Mouse (Mus musculus) layer of hippocampus, postnatal 10 days (tissue): ENCODE data around the gene Snx32. TPM values are rescaled to one million over a fixed set of nuclear protein-coding genes. Genes with fewer than 3 reads are reported as not detected.
A peak's percentile ranks its signal among the peaks of the same experiment; 100 is the strongest.

ENCODE experiments used
- DNase-seq, 2 experiments: peaks; one replicate each; pipeline ENCODE4 v3.0.0; 2021; ENCODE audit warnings: low spot score in 2 of 2
- total RNA-seq, 2 experiments: library from RNA; stranded (reverse); gene quantifications; 2 replicates each; pipeline ENCODE4 v1.2.3; 2021

Gene Snx32
- total RNA-seq, 2 experiments from 2014 or later, result 63.1 to 66.2 TPM

DNA sequence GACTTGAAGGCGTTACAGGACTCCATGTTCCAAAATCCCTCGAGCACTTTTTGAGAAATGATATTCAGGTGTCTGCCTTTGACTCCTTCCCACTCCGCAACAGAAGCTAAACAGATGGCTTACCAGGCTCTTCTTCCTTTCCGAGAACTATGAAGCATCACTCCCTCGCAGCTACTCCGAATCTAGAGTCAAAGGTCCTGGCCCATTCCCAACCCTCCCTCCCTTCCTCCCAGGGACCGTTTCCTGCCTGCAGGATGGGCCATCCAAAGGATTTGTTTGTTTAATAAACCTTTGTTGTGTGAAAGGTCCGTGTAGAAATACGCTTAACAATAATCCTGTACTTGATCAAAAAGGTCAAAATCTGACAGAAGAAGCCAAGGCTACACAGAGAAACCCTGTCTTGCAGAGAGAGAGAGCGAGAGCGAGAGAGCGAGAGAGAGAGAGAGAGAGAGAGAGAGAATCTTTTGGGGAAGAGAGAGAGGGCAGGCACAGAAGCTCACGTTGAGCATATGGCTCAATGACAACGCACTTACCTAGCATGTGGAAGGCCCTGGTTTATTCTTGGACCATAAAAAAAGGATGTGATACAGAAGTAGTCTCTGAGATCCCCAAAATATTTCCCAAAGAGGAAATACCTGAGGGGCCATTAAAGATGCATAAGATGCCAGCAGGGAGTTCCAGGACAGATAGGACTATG, 52.4 kb downstream of the Snx32 start, which contains the start of gene Ccdc85b:
TSS of gene Ccdc85b (minus strand) at position 149 of the 697 bp plus-strand sequence.
- no peak for DNase-seq

DNA sequence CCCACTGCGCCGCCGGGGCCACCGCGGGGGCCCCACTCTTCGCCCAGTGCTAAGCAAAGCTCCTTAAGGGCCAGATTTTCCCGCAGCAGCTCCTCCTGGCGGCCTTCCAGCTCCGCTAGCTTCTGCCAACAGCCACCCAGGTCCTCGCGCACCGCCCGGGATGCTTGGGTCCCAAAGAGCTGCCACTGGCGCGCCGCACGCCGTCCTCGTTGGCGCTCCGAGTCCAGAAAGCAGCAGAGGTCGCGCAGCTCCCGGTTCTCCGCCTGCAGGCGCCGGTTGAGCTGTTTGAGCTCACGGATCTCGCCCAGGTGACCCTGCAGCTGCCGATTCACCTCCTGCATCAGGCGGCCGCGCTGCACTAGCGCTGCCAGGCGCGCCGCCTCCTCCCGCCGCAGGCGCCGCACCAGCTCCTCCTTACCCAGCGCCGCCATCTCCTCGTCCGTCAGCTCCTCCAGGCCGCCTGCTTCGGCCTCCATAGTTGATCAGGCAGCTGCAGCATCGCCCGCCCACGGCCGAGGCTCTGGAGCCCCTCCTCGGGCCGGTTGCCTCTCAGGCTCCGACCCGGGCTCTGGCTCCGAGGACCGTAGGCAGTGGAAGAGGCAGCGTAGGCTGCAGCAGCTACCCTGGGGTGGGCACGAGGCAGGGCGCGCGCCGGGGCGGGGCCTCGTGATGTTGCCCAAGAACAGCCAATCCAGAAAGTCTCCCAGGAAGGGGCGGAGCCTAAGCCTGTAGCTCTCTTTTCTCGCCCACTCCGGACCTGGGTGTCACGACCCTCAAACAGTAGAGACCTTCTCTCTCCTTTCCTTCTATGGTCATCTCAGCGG, 53.2 kb downstream of the Snx32 start:
- peak; percentile 93 to 97 for DNase-seq

DNA sequence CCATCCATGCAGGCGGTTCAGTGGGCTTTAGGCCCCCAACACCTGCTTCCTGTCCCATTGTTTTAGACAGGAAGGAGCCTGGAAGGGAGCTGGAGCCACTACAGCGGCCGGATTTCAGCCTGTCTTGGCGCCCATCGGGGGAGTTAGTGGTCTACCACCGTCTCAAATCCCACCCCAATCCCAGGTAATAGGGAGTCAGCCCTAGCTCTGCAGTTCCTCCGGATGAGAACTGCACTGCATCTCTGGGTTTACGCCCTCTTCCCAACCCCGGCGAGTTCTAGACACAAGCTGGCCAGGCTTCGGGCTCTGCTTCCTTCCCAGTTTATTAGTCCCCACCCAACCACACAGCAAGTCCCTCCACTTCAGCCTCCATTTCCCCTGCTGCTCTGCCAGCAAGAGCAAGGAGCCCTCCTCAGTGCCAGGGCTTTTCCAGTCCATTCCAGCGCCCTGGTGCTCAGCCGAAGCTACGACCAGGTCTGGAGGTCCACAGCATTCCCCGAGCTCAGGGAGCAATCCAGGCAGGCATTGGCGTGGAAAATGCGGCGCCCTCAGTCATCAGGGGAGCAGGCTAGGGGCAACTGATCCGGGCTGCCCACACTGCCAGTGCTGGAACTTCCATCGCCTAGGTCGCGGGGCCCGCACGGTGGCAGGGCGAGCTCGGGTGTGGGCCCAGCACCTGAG, 54.0 kb downstream of the Snx32 start:
- DNase-seq, result no peak

DNA sequence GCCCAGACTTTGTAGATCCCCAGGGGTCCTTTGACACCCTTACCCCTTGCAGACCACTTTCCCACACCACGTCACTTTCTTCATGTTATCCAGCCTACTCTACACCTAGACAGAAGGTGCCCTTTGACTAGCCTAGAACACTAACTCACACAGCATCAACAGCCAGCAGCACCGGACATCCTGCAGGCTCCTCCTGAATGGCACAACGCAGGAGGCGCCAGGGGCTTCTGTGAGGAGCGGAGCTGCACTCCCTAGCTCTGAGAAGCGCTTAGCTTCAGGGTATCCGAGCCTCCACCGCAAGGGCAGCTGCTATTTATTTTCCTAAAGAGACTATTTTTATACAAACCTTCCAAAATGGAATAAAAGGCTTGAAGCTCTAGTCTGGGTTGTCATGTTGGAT, 54.8 kb downstream of the Snx32 start:
- no peak for DNase-seq

DNA sequence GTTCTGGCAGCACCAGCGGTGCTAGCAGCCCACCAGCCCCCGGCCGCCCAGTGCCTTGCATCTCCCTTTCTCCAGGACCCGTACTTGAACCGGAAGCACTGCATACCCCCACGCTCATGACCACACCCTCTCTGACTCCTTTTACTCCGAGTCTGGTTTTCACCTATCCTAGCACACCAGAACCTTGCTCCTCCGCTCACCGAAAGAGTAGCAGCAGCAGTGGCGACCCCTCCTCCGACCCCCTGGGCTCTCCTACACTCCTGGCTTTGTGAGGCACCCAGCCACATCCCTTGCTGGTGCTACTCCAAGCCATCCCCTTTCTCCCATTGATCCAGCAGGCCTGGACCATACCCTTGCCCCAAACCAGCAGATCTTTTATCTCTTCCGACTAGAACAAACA, 55.3 kb downstream of the Snx32 start:
- DNase-seq, result no peak

DNA sequence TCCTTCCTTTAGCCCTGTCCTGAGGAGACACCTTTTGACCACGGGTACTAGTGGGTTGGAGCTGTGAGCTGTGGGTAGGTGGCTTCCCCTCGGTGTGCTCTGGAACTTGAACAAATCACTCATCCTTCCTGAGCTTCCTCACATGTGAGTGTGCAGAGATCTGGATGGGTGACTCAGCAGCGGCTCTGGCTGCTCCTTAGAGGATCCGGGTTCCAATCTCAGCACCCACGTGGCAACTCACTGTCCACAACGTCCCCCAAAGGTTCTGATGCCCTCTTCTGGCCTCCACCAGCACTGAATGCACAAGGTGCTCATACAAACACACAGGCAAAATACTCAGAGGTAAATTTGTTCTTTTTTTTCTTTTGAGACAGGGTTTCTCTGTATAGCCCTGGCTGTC, 58.6 kb downstream of the Snx32 start:
- no peak for DNase-seq

DNA sequence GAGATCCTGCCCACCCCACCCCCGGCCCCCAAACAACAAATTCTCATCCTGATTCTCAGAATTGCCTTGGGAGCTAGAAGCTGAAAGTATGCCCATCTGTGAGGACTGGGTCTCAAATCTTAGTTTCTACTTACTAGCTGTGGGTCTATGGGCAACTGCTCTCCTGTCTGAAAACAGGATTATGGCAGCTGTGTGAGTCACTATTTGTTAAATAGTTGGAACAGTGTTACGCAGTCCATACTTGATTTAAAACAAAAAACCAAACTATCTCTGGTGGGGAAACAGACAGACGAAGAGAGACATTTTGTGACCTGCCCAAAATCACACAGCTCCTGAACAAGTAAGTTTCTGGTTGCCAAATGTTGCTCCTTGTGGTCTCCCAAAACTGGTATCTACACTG, 60.7 kb downstream of the Snx32 start:
- no peak for DNase-seq

DNA sequence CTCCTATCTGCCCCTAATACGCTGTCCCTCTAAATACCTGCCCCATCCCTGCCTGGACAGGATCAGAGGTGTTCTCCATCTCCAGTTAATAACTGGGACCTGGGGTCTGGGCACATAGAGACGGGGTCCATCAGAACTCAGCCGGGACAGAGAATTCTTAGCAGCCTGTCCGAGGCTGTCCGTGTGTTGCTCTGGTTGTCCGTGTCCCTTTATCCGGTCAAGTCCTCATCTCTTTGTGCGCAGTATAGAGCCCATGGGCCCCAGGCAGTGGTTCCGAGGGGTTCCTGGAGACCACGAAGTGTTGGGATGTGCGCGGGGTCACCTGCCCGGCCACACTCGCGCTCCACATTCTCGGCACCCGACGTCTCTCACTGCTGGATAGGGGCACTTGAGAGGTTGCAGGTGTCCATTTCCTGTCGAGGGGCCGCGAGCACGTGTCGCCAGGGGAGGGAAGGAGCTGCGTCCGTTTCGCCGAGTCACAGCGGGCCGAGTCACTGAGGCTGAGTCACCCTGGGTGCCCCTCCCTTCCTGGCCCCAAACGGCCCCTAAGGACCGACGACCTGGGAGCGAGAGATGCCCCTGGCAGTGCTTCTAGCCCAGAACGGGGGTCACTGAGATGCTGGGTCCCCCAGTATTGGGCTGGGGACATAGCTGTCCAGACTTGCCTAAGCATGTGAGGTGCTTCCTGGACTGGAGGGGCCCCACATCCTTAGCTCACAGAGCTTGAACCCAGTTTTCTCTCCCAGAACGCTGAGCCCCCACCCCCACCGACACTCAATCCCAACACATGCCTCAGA, 61.8 kb downstream of the Snx32 start:
- no peak for DNase-seq

DNA sequence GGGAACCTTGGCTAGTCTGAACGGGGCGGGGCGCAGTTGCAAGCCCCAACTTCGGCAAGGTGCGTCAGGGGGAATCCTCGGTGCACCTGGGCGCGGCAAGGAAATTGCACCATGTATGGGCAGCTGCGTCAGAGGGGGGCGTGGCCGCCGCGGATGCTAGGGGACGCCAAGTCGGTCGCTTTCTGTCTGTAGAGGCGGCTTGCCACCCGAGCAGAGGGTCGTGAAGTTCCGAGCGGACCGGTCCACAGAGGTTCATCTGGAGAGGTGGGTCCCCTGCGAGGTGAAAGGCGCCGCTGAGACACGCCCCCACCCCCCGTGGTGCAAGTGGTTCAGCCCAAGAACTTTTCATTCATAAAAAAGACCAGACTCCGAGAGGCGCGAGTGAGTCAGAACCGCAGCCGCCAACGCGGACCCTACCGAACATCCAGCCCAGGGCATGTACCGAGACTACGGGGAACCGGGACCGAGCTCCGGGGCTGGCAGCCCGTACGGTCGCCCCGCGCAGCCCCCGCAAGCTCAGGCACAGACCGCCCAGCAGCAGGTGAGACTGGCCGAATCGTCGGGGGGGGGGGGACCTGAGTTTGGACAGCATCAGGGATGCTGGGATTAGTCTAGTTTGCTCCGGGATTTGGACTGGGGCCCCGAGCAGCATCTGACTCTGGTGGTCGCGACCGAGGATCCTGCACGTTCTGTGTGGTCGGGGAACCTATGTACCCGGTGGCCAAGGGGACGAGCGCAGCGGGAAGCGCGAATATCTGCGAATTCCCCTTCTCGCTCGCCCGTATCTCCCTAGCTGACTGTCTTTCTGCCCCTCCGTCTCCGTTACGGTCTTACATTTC, 62.6 kb downstream of the Snx32 start, which contains the start of gene Fosl1:
TSS of gene Fosl1 (plus strand) at position 33 of the 839 bp plus-strand sequence.
- peak; percentile 60 to 67 for DNase-seq

DNA sequence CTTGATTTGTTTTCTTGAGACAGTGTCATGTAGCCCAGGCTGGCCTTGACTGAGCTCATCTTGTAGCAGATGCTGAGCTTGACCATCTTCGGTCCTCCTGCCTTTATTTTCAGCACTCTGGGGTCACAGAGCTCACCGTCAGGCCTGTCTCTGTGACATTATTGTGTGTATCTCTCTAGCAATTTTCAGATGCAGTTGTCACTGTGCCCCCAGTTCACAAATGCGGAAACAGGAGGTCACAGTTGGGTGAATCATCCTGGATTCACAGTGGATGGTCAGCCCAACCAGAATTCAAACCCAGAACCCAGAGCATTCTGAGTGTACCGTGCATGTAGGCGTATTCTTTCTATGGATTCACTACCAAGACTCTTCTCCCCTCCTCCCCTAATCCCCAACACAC, 64.6 kb downstream of the Snx32 start:
- no peak for DNase-seq

DNA sequence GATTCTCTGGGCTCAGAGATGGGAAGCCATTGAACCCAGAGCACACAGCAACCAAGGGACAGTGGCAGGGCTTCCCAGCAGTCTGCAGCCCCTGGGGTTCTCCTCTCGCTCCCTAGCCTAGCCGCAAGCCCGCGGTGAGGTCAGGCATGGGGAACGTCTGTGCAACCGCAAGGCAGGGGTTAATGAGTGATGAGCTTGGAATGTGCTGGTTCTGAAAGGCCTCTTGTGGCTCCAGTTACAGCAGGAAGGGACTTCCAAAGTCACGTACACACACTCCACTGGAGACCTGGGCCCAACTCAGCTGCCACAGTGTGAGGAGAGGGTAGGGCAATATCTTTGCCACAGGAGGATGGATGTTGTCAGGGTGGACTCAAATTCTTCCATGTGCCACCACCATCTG, 65.4 kb downstream of the Snx32 start:
- no peak for DNase-seq

DNA sequence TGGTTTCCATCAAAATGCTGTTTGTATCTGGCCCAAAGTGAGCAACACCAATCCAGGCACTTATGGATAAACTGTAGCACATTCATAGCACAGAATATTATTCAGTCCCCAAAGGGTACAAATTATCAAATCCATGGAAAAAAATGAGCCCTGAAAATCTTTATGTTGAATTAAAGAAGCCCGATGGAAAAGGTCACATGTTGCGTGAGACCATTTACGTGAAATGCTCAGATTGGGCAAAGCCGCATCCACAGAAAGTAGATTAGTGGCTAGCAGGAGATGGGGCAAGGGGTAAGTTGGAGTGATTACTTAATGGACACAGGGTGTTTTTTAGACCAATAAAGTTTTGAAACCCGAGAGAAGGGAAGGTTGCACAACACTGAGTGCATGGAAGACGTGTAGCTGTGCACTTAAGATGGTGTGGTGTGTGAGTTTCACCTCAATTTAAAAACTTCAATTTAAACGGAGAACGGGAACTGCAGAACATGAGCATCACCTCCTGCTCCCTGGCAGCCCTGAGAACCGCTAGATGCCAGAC, 65.9 kb downstream of the Snx32 start:
- DNase-seq, result no peak

Other genes with a start within 250 kb of the Snx32 start
- 10 to 100 TPM; 71.2 to 73.5 TPM for gene Pacs1, start 237.4 kb downstream of the Snx32 start, total RNA-seq
- gene Sf3b2, start 215.1 kb downstream of the Snx32 start, total RNA-seq, result 100 to 1,000 TPM; 197 to 198 TPM
- 100 to 1,000 TPM; 104 to 111 TPM for gene Gal3st3, start 212.2 kb downstream of the Snx32 start, total RNA-seq
- not detected for gene Catsper1, start 174.8 kb downstream of the Snx32 start, total RNA-seq
- 1 to 10 TPM; 5.4 to 7.4 TPM for gene Cst6, start 161.0 kb downstream of the Snx32 start, total RNA-seq
- 10 to 100 TPM; 25.9 to 28.3 TPM for gene Eif1ad, start 143.8 kb downstream of the Snx32 start, total RNA-seq
- 100 to 1,000 TPM; 110 to 114 TPM for gene Banf1, start 143.4 kb downstream of the Snx32 start, total RNA-seq
- 10 to 100 TPM; 84.3 to 95.6 TPM for gene Sart1, start 121.8 kb downstream of the Snx32 start, total RNA-seq
- gene Tsga10ip, start 108.0 kb downstream of the Snx32 start, total RNA-seq, result under 1 TPM in 1 of 2 experiments, not detected in 1; 0.85 TPM
- 100 to 1,000 TPM; 234 to 244 TPM for gene Drap1, start 85.6 kb downstream of the Snx32 start, total RNA-seq
- gene AI837181, start 85.4 kb downstream of the Snx32 start, total RNA-seq, result 10 to 100 TPM; 55.7 to 57.5 TPM
- gene Fosl1, start 63.0 kb downstream of the Snx32 start, total RNA-seq, result not detected
- 10 to 100 TPM; 26.4 to 32.9 TPM for gene Ccdc85b, start 52.6 kb downstream of the Snx32 start, total RNA-seq
- gene Fibp, start 49.9 kb downstream of the Snx32 start, total RNA-seq, result 100 to 1,000 TPM in 1 of 2 experiments, 10 to 100 TPM in 1; 83.7 to 108 TPM
- 1 to 10 TPM; 2.6 to 2.9 TPM for gene Ctsw, start 42.0 kb downstream of the Snx32 start, total RNA-seq
- gene Efemp2, start 36.6 kb downstream of the Snx32 start, total RNA-seq, result 10 to 100 TPM; 18.4 to 19.6 TPM
- 10 to 100 TPM; 34.2 to 40.9 TPM for gene Mus81, start 22.1 kb downstream of the Snx32 start, total RNA-seq
- 1,000 to 10,000 TPM; 1,802 to 1,826 TPM for gene Cfl1, start 20.1 kb downstream of the Snx32 start, total RNA-seq
- 1 to 10 TPM; 5.6 to 9.8 TPM for gene 1700020D05Rik, start 6.8 kb downstream of the Snx32 start, total RNA-seq
- gene Ovol1, start 50.1 kb upstream of the Snx32 start, total RNA-seq, result not detected
- gene Ap5b1, start 57.5 kb upstream of the Snx32 start, total RNA-seq, result 1 to 10 TPM; 8.6 to 8.8 TPM
- 10 to 100 TPM; 70.8 to 73.5 TPM for gene Rnaseh2c, start 91.3 kb upstream of the Snx32 start, total RNA-seq
- 10 to 100 TPM; 69.7 to 87.5 TPM for gene Kat5, start 99.7 kb upstream of the Snx32 start, total RNA-seq
- 10 to 100 TPM; 24.4 to 24.7 TPM for gene Rela, start 126.9 kb upstream of the Snx32 start, total RNA-seq
- gene Sipa1, start 153.2 kb upstream of the Snx32 start, total RNA-seq, result 10 to 100 TPM; 30.0 to 34.2 TPM
- 10 to 100 TPM; 13.0 to 16.1 TPM for gene Map3k11, start 178.2 kb upstream of the Snx32 start, total RNA-seq
- 10 to 100 TPM; 69.7 to 82.6 TPM for gene Pcnx3, start 178.4 kb upstream of the Snx32 start, total RNA-seq
- not detected for gene Kcnk7, start 193.8 kb upstream of the Snx32 start, total RNA-seq
- 10 to 100 TPM; 33.4 to 41.1 TPM for gene Ehbp1l1, start 215.8 kb upstream of the Snx32 start, total RNA-seq
- gene Fam89b, start 219.1 kb upstream of the Snx32 start, total RNA-seq, result 10 to 100 TPM; 44.4 to 46.5 TPM
- gene Ltbp3, start 230.4 kb upstream of the Snx32 start, total RNA-seq, result 10 to 100 TPM; 33.4 to 35.4 TPM